Mouse (Mus musculus) E14TG2a.4 (cell line): Measurements from ENCODE around the gene Atrnl1.

Experiments used
- CTCF ChIP-seq: conservative IDR thresholded peaks from 2 replicates; pipeline ENCODE4 v1.5.1; 2014; ENCODE audit warnings: low read length
- NANOG ChIP-seq: IDR thresholded peaks from 2 replicates; pipeline ENCODE4 v1.6.1; 2014; ENCODE audit warnings: borderline replicate concordance, low read length, mixed read lengths
- POU5F1 ChIP-seq: IDR thresholded peaks from 2 replicates; pipeline ENCODE4 v1.6.1; 2014; ENCODE audit warnings: low read length, borderline replicate concordance

GRCm38 (mm10) chr19:57600233-57600929, 10.5 kb upstream of the Atrnl1 start:
- no peak for TF ChIP-seq CTCF
- no peak for TF ChIP-seq POU5F1
- TF ChIP-seq NANOG = no peak
